Mouse (Mus musculus) liver, adult 2 months (tissue): ENCODE data around the gene Cysrt1. TPM values are rescaled to one million over a fixed set of nuclear protein-coding genes. Genes with fewer than 3 reads are reported as not detected.

Experiments used
- DNase-seq: peaks from one replicate; pipeline ENCODE4 v3.0.0-alpha.2; 2011; ENCODE audit warnings: low read depth, low spot score; ENCODE audit errors: extremely low read depth
- H3K27ac ChIP-seq: fragments of 200-500 bp; replicated peaks from 2 replicates; pipeline ENCODE4 v1.5.1; 2012; ENCODE audit warnings: low read depth, mild to moderate bottlenecking, control low read depth, inconsistent platforms, low read length; ENCODE audit not compliant: insufficient read depth
- H3K27me3 ChIP-seq: fragments of 200-500 bp; 2 replicates; pipeline ENCODE4 v1.6.1; 2012; ENCODE audit warnings: mild to moderate bottlenecking, moderate library complexity, low read length, inconsistent platforms; ENCODE audit not compliant: control insufficient read depth, insufficient read depth
- H3K36me3 ChIP-seq: fragments of 200-500 bp; 2 replicates; pipeline ENCODE4 v1.6.1; 2012; ENCODE audit warnings: low read length, inconsistent platforms; ENCODE audit not compliant: control insufficient read depth, insufficient read depth
- H3K4me1 ChIP-seq: fragments of 200-500 bp; 2 replicates; pipeline ENCODE4 v1.6.1; 2011; ENCODE audit warnings: low read length; ENCODE audit not compliant: control insufficient read depth, insufficient read depth
- H3K4me3 ChIP-seq: fragments of 200-500 bp; 2 replicates; pipeline ENCODE4 v1.5.1; 2011; ENCODE audit warnings: low read depth, mild to moderate bottlenecking, control low read depth, low read length, moderate library complexity; ENCODE audit not compliant: insufficient read depth
- H3K79me2 ChIP-seq: fragments of 200-500 bp; 2 replicates; pipeline ENCODE4 v1.6.1; 2012; ENCODE audit warnings: inconsistent platforms, mild to moderate bottlenecking, low read length, moderate library complexity; ENCODE audit not compliant: control insufficient read depth, insufficient read depth
- H3K9ac ChIP-seq: fragments of 200-500 bp; 2 replicates; pipeline ENCODE4 v1.6.1; 2012; ENCODE audit warnings: low read depth, mild to moderate bottlenecking, control low read depth, inconsistent platforms, low read length
- CTCF ChIP-seq: fragments of 200-500 bp; IDR thresholded peaks from 2 replicates; pipeline ENCODE4 v1.5.1; 2011; ENCODE audit warnings: low read depth, low read length, control low read depth
- POLR2A ChIP-seq: fragments of 200-500 bp; IDR thresholded peaks from 2 replicates; pipeline ENCODE4 v1.6.1; 2011; ENCODE audit warnings: low read length, control low read depth; ENCODE audit not compliant: insufficient read depth; ENCODE audit errors: extremely low read depth
- WGBS: fragments of 180-500 bp; shearing (Covaris S2); methylation state at CpG from one replicate; pipeline ENCODE4 v1.1.7; 2018; 5-methylcytosine and 5-hydroxymethylcytosine counted together
- polyA plus RNA-seq: library from polyadenylated mRNA; depleted of rRNA; stranded (reverse); fragments of >200 nt; gene quantifications from 2 replicates; pipeline ENCODE4 v1.2.3, GENCODE M21; 2012
- total RNA-seq: library from RNA; depleted of rRNA; stranded (reverse); fragments of >200 nt; gene quantifications from 2 replicates; pipeline ENCODE4 v1.2.3, GENCODE M21; 2014

The Cysrt1 gene
- total and polyA plus RNA-seq, 2 experiments: not detected

DNA sequence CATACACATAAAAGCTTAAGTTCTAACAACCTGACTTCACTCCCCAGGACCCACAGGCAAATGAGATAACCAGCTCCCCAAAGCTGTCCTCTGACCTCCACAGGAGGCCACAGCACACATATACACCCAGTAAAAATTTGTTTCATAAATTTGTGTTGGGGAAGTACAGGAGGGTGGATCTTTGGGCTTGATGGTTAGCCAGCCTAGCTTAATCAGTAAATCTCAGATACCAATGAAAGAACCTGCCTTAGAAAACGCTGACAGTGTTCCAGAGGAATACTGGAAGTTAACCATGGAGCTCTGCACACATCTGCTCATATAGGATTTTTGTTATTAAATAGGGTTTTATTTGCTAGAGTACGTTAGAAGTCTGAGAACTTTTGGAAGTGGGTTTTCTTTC is 24.6 kb downstream of the Cysrt1 start:
- H3K27me3 ChIP-seq: no peaks in the 10 kb centered on the region
- DNase-seq: no peak
- H3K27ac ChIP-seq: no peak overlapping the region
- H3K4me1 ChIP-seq: no peaks in the 10 kb centered on the region
- H3K36me3 ChIP-seq: no peaks in the 10 kb centered on the region; the same call in 1 of the 2 replicates
- TF ChIP-seq POLR2A (no peak), CTCF (no peak)
- no peak overlapping the region for H3K9ac ChIP-seq
- H3K79me2 ChIP-seq: no peaks in the 10 kb centered on the region
- no peak overlapping the region for H3K4me3 ChIP-seq
- 70% methylated on average over 2 of the region's 2 CpGs for WGBS

GRCm38 (mm10) chr2:25214444-25214843 is 27.8 kb downstream of the Cysrt1 start, which contains the start of gene Stpg3:
TSS of gene Stpg3 (minus strand) at chr2:25214637.
- no peak for DNase-seq
- H3K4me3 ChIP-seq: no peak within 1 kb of the TSS
- TF ChIP-seq POLR2A: no peak
- TF ChIP-seq CTCF: no peak
- no peaks in the 10 kb centered on the region for H3K27me3 ChIP-seq
- peaks cover 10% of the 10 kb centered on the region for H3K4me1 ChIP-seq
- no peaks in the 10 kb centered on the region for H3K36me3 ChIP-seq
- WGBS: 66% methylated on average over 3 of the region's 3 CpGs
- H3K27ac ChIP-seq: no peak within 1 kb of the TSS
- no peak within 1 kb of the TSS for H3K9ac ChIP-seq
- peaks cover 16% of the 10 kb centered on the region; the same call in 1 of the 2 replicates for H3K79me2 ChIP-seq

GRCm38 (mm10) chr2:25213266-25213865 is 28.9 kb downstream of the Cysrt1 start:
- Histone ChIP-seq H3K27ac (no peak overlapping the region), H3K9ac (no peak overlapping the region), H3K36me3 (peaks cover 2% of the 10 kb centered on the region; the same call in 1 of the 2 replicates), H3K4me3 (no peak overlapping the region), H3K79me2 (peaks cover 16% of the 10 kb centered on the region; the same call in 1 of the 2 replicates), H3K27me3 (no peaks in the 10 kb centered on the region), H3K4me1 (peaks cover 10% of the 10 kb centered on the region)
- WGBS: 79% methylated on average over 23 of the region's 23 CpGs
- no peak for TF ChIP-seq POLR2A
- no peak for TF ChIP-seq CTCF
- no peak for DNase-seq

DNA sequence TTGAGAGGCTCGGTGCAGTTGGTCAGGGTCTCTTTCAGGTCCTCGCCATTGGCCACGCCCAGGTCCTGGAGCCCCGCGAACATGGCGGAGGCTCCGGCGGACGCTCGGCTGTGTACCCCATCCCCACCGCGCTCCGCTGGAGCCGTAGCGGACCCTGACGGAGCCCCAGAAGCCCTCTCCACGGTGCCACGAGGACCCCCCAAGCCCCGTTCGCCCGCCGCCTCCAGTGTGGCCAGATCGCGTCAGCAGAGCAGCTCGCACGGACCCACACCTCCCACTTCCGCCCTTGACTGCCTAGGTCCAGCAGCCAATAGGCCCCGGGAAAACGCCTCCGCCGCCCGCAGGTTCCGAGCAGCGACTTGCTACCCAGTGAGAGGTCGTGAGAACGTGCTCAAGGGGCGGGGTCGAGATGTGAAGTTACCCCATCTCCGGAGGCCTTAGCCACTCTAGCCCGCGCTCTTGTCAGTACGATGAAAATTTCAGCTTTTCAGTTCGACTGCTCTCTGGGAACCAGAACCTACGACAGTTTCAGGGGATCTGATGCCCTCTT is 31.1 kb downstream of the Cysrt1 start, which contains the start of gene Nelfb:
Gene Nelfb, minus strand, starts transcription at position 369 of the 550 bp plus-strand sequence.
- DNase-seq: peak; percentile 75
- Histone ChIP-seq H3K9ac (peak within 1 kb of the TSS; percentile 95), H3K36me3 (peaks cover 2% of the 10 kb centered on the region; the same call in 1 of the 2 replicates)

DNA sequence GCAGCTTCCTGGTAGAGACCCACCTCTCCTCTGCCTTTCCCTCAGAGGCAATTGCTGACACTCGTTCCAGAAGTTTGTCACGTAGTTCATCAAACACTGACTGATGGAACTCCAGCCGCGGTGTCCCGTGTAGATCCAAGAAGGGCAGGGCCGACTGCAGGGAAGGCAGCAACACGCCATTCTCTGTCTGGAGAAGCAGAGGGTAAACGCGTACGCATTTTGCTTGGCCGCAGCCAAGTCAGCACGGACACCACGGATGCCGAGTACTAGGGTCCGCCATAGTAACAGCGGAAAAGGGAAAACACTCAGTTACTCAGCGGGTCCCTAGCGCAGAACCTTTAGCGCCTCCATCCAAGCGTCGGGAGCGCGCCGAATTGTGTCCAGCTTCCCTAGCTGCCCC is 31.6 kb downstream of the Cysrt1 start:
- no peak for DNase-seq
- H3K27me3 ChIP-seq: no peaks in the 10 kb centered on the region
- peaks cover 10% of the 10 kb centered on the region for H3K4me1 ChIP-seq
- no peak for TF ChIP-seq CTCF
- TF ChIP-seq POLR2A: no peak
- H3K4me3 ChIP-seq: peak overlapping the region; percentile 94
- H3K36me3 ChIP-seq: peaks cover 2% of the 10 kb centered on the region; the same call in 1 of the 2 replicates
- WGBS: under 1% methylated on average over 24 of the region's 24 CpGs
- peaks cover 16% of the 10 kb centered on the region; the same call in 1 of the 2 replicates for H3K79me2 ChIP-seq
- H3K27ac ChIP-seq: peak overlapping the region; percentile 76
- peak overlapping the region; percentile 95 for H3K9ac ChIP-seq

More for the DNA sequence above, 31.1 kb downstream of the Cysrt1 start, which contains the start of gene Nelfb:
- WGBS: 1% methylated on average over 44 of the region's 44 CpGs
- Histone ChIP-seq H3K79me2 (peaks cover 16% of the 10 kb centered on the region; the same call in 1 of the 2 replicates), H3K27ac (peak within 1 kb of the TSS; percentile 76), H3K4me3 (peak within 1 kb of the TSS; percentile 94), H3K27me3 (no peaks in the 10 kb centered on the region), H3K4me1 (peaks cover 10% of the 10 kb centered on the region)
- no peak for TF ChIP-seq CTCF
- peak; percentile 60 for TF ChIP-seq POLR2A

- no peak overlapping the region for H3K4me3 ChIP-seq
- peaks cover 15% of the 10 kb centered on the region for H3K36me3 ChIP-seq
- H3K27ac ChIP-seq: no peak overlapping the region
- WGBS: 50% methylated on average over 1 of the region's 1 CpGs
- H3K9ac ChIP-seq: no peak overlapping the region
- no peaks in the 10 kb centered on the region for H3K27me3 ChIP-seq
- peaks cover 10% of the 10 kb centered on the region for H3K4me1 ChIP-seq
- DNase-seq: no peak
- H3K79me2 ChIP-seq: peaks cover 16% of the 10 kb centered on the region; the same call in 1 of the 2 replicates
- TF ChIP-seq POLR2A (no peak), CTCF (no peak)
These were observed 34.7 kb downstream of the Cysrt1 start for GRCm38 (mm10) chr2:25207593-25207992.
